Mouse (Mus musculus) myocyte (in vitro differentiated cells): ENCODE measurements around the gene Olfr876.

Experiments
- CEBPB ChIP-seq: IDR thresholded peaks from 2 replicates; pipeline ENCODE4 v1.6.1; 2011; ENCODE audit warnings: mild to moderate bottlenecking, moderate library complexity; ENCODE audit not compliant: poor library complexity, insufficient read depth, severe bottlenecking
- E2F4 ChIP-seq: IDR thresholded peaks from one replicate; pipeline ENCODE4 v1.6.1; 2011; ENCODE audit warnings: mild to moderate bottlenecking, control low read depth, moderate library complexity; ENCODE audit not compliant: insufficient read depth
- MAX ChIP-seq: IDR thresholded peaks from one replicate; pipeline ENCODE4 v1.6.1; 2011; ENCODE audit warnings: low read depth, mild to moderate bottlenecking, control low read depth
- MYOD1 ChIP-seq, 3 experiments: IDR thresholded peaks; one replicate each; pipeline ENCODE4 v1.6.1; 2011; ENCODE audit warnings: control low read depth in 2 of 3, low read depth in 2 of 3, mild to moderate bottlenecking in 2 of 3, moderate library complexity in 1 of 3; ENCODE audit not compliant: insufficient read length in 2 of 3, control insufficient read depth in 1 of 3
- MYOG ChIP-seq, 3 experiments: IDR thresholded peaks; one replicate each; pipeline ENCODE4 v1.6.1; 2011; ENCODE audit warnings: control low read depth in 2 of 3, low read depth in 2 of 3, mild to moderate bottlenecking in 2 of 3; ENCODE audit not compliant: insufficient read length in 2 of 3, control insufficient read depth in 1 of 3, insufficient read depth in 1 of 3
- POLR2A ChIP-seq: IDR thresholded peaks from one replicate; pipeline ENCODE4 v1.6.1; 2011; ENCODE audit warnings: low read depth, mild to moderate bottlenecking, control low read depth, moderate library complexity; ENCODE audit not compliant: insufficient read length
- POLR2AphosphoS2 ChIP-seq: IDR thresholded peaks from one replicate; pipeline ENCODE4 v1.6.1; 2011; ENCODE audit warnings: low read depth, control low read depth; ENCODE audit not compliant: insufficient read length
- SRF ChIP-seq: IDR thresholded peaks from one replicate; pipeline ENCODE4 v1.6.1; 2011; ENCODE audit warnings: low read depth; ENCODE audit not compliant: control insufficient read depth, insufficient read length
- TCF12 ChIP-seq: IDR thresholded peaks from one replicate; pipeline ENCODE4 v1.6.1; 2011; ENCODE audit warnings: mild to moderate bottlenecking, control low read depth; ENCODE audit not compliant: poor library complexity, insufficient read depth, severe bottlenecking
- TCF3 ChIP-seq: IDR thresholded peaks from one replicate; pipeline ENCODE4 v1.6.1; 2011; ENCODE audit warnings: low read depth, control low read depth; ENCODE audit not compliant: insufficient read length
- USF1 ChIP-seq: IDR thresholded peaks from one replicate; pipeline ENCODE4 v1.6.1; 2011; ENCODE audit warnings: low read depth, mild to moderate bottlenecking, control low read depth, moderate library complexity

- TF ChIP-seq POLR2A = no peak
- TF ChIP-seq MAX = no peak
- no peak for TF ChIP-seq MYOD1 (IDR thresholded peaks at IDR 0.05; ENCODE audit: control insufficient read depth in 1 of 3, insufficient read length in 2 of 3, low read depth in 2 of 3)
- TF ChIP-seq E2F4 = no peak
- no peak for TF ChIP-seq POLR2AphosphoS2
- no peak for TF ChIP-seq MYOG (IDR thresholded peaks at IDR 0.05; ENCODE audit: control insufficient read depth in 1 of 3, insufficient read depth in 1 of 3, insufficient read length in 2 of 3, low read depth in 2 of 3)
- TF ChIP-seq USF1 = no peak
- no peak for TF ChIP-seq TCF3
- no peak for TF ChIP-seq SRF
- no peak for TF ChIP-seq CEBPB
- no peak for TF ChIP-seq TCF12
Measured at GRCm38 (mm10) chr9:37849267-37849666, 46.4 kb downstream of the Olfr876 start.
